Mouse (Mus musculus): ENCODE results near the gene Aes.

DNA sequence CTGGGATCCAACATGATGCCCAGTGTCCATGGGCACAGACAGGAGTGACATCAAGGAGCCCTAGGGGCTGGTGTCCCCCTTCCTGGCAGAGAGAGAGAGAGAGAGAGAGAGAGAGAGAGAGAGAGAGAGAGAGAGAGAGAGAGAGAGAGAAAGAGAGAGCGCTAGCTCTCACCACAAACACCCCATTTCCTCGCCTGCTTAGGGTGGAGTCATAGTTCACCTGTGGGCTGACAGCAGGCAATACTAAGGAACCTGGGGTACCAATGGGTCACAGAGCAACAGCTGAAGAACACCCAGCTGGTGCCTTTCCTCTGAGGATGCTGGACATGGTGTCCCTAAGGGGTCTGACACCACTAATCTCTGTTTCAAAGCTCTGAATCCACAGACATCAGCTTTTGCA, 21.9 kb upstream of the Aes start:
- TF ChIP-seq POLR2A (IDR thresholded peaks at IDR 0.05; ENCODE audit: insufficient read length, low read depth) (no peak), TCF12 (IDR thresholded peaks at IDR 0.05; ENCODE audit: insufficient read depth, poor library complexity, severe bottlenecking) (no peak), MAX (IDR thresholded peaks at IDR 0.05; ENCODE audit: low read depth) (no peak), USF1 (IDR thresholded peaks at IDR 0.05; ENCODE audit: low read depth) (no peak)
